Mouse (Mus musculus) kidney, embryonic 14.5 days (tissue): ENCODE data around the gene Krt10. TPM values are rescaled to one million over a fixed set of nuclear protein-coding genes. Genes with fewer than 3 reads are reported as not detected.

Experiments
- ATAC-seq: fragments of 200-750 bp; cut with Nextera tagmentation; 2 replicates; pipeline ENCODE4 v1.8.0; 2017; ENCODE audit warnings: moderate number of reproducible peaks, mild to moderate bottlenecking, moderate TSS enrichment, moderate library complexity; ENCODE audit not compliant: low FRiP score, low TSS enrichment
- H3K27ac ChIP-seq: fragments of 300-500 bp; sonication (generic); 2 replicates; pipeline ENCODE4 v1.5.1; 2014; ENCODE audit warnings: low read depth, mild to moderate bottlenecking, low read length, moderate library complexity, mixed read lengths
- H3K27me3 ChIP-seq: fragments of 300-500 bp; sonication (generic); 2 replicates; pipeline ENCODE4 v1.6.1; 2014; ENCODE audit warnings: mild to moderate bottlenecking, low read length; ENCODE audit not compliant: control insufficient read depth, insufficient read depth
- H3K36me3 ChIP-seq: fragments of 300-500 bp; sonication (generic); 2 replicates; pipeline ENCODE4 v1.6.1; 2014; ENCODE audit warnings: low read length, mixed read lengths; ENCODE audit not compliant: control insufficient read depth, insufficient read depth
- H3K4me1 ChIP-seq: fragments of 300-500 bp; sonication (generic); 2 replicates; pipeline ENCODE4 v1.6.1; 2014; ENCODE audit warnings: low read length, mixed read lengths; ENCODE audit not compliant: control insufficient read depth, insufficient read depth
- H3K4me2 ChIP-seq: fragments of 300-500 bp; sonication (generic); replicated peaks from 2 replicates; pipeline ENCODE4 v1.6.1; 2014; ENCODE audit warnings: low read depth, mild to moderate bottlenecking, low read length
- H3K4me3 ChIP-seq: fragments of 300-500 bp; sonication (generic); 2 replicates; pipeline ENCODE4 v1.5.1; 2014; ENCODE audit warnings: mild to moderate bottlenecking, low read length
- H3K9ac ChIP-seq: fragments of 300-500 bp; sonication (generic); 2 replicates; pipeline ENCODE4 v1.6.1; 2014; ENCODE audit warnings: low read depth, mild to moderate bottlenecking, low read length, moderate library complexity
- H3K9me3 ChIP-seq: fragments of 300-500 bp; sonication (generic); 2 replicates; pipeline ENCODE4 v1.6.1; 2016; ENCODE audit warnings: low read length; ENCODE audit not compliant: control insufficient read depth
- WGBS: fragments of 180-500 bp; shearing (Covaris S2); extraction: QIAGEN DNeasy Blood & Tissue Kit; methylation state at CpG from one replicate; pipeline ENCODE4 v1.1.7; 2014; 5-methylcytosine and 5-hydroxymethylcytosine counted together
- polyA plus RNA-seq: library from polyadenylated mRNA; unstranded; fragments of >200 nt; fragmentation: Nextera tagmentation; extraction: Ambion mirVana; gene quantifications from 2 replicates; pipeline ENCODE4 v1.2.1, GENCODE M21; 2014

Krt10 gene
- polyA plus RNA-seq, 1 experiment from 2014 or later, result 31.3 TPM

GRCm38 (mm10) chr11:99390866-99391265 is 1.7 kb upstream of the Krt10 start:
- WGBS, result 75% methylated on average over 7 of the region's 7 CpGs
- no peak overlapping the region for H3K4me2 ChIP-seq
- no peaks in the 10 kb centered on the region for H3K27me3 ChIP-seq
- no peak for ATAC-seq
- H3K9ac ChIP-seq, result no peak overlapping the region
- H3K4me3 ChIP-seq, result no peak overlapping the region
- no peaks in the 10 kb centered on the region for H3K36me3 ChIP-seq
- no peaks in the 10 kb centered on the region for H3K9me3 ChIP-seq
- no peaks in the 10 kb centered on the region; the same call in 1 of the 2 replicates for H3K4me1 ChIP-seq
- H3K27ac ChIP-seq, result no peak overlapping the region

- Histone ChIP-seq H3K9me3 (no peaks in the 10 kb centered on the region), H3K4me2 (no peak overlapping the region), H3K27ac (no peak overlapping the region), H3K4me3 (no peak overlapping the region), H3K36me3 (no peaks in the 10 kb centered on the region), H3K4me1 (no peaks in the 10 kb centered on the region; the same call in 1 of the 2 replicates), H3K9ac (no peak overlapping the region), H3K27me3 (no peaks in the 10 kb centered on the region)
- no peak for ATAC-seq
- WGBS, result 94% methylated on average over 18 of the region's 18 CpGs
Measured at GRCm38 (mm10) chr11:99388661-99389060, 503 bp downstream of the Krt10 start.

GRCm38 (mm10) chr11:99385813-99386721 is 3.1 kb downstream of the Krt10 start:
- Histone ChIP-seq H3K4me3 (peak overlapping the region; percentile 60), H3K27me3 (no peaks in the 10 kb centered on the region)

GRCm38 (mm10) chr11:99379568-99379967 is 9.6 kb downstream of the Krt10 start:
- Histone ChIP-seq H3K27me3 (no peaks in the 10 kb centered on the region), H3K4me2 (no peak overlapping the region), H3K4me1 (no peaks in the 10 kb centered on the region), H3K27ac (no peak overlapping the region), H3K9me3 (no peaks in the 10 kb centered on the region), H3K36me3 (no peaks in the 10 kb centered on the region), H3K9ac (no peak overlapping the region), H3K4me3 (no peak overlapping the region)
- WGBS, result 21% methylated on average over 5 of the region's 5 CpGs
- no peak for ATAC-seq

More at GRCm38 (mm10) chr11:99385813-99386721, 3.1 kb downstream of the Krt10 start:
- H3K27ac ChIP-seq, result peak overlapping the region; percentile 99
- no peaks in the 10 kb centered on the region for H3K9me3 ChIP-seq
- H3K4me1 ChIP-seq, result no peaks in the 10 kb centered on the region; the same call in 1 of the 2 replicates
- WGBS, result 1% methylated on average over 71 of the region's 71 CpGs
- peak; percentile 86 for ATAC-seq
- H3K36me3 ChIP-seq, result no peaks in the 10 kb centered on the region
- peak overlapping the region; percentile 55 for H3K4me2 ChIP-seq
- H3K9ac ChIP-seq, result peak overlapping the region; percentile 75

- no peak for ATAC-seq
- no peak within 1 kb of the TSS for H3K27ac ChIP-seq
- H3K4me2 ChIP-seq, result no peak within 1 kb of the TSS
- no peaks in the 10 kb centered on the region for H3K4me1 ChIP-seq
- H3K9me3 ChIP-seq, result no peaks in the 10 kb centered on the region
- no peaks in the 10 kb centered on the region for H3K36me3 ChIP-seq
- WGBS, result 87% methylated on average over 13 of the region's 13 CpGs
- H3K4me3 ChIP-seq, result no peak within 1 kb of the TSS
- no peaks in the 10 kb centered on the region for H3K27me3 ChIP-seq
- H3K9ac ChIP-seq, result no peak within 1 kb of the TSS
Measured at GRCm38 (mm10) chr11:99374803-99375202, 14.4 kb downstream of the Krt10 start, which contains the start of gene Krt28. Krt28 (minus strand) TSS chr11:99374903.

- ATAC-seq, result no peak
- H3K4me2 ChIP-seq, result no peak overlapping the region
- H3K4me3 ChIP-seq, result no peak overlapping the region
- H3K27ac ChIP-seq, result no peak overlapping the region
- WGBS, result 94% methylated on average over 8 of the region's 8 CpGs
- peaks cover 3% of the 10 kb centered on the region; the same call in 1 of the 2 replicates for H3K27me3 ChIP-seq
- no peaks in the 10 kb centered on the region for H3K4me1 ChIP-seq
- H3K9me3 ChIP-seq, result no peaks in the 10 kb centered on the region
- H3K9ac ChIP-seq, result no peak overlapping the region
- H3K36me3 ChIP-seq, result no peaks in the 10 kb centered on the region
Measured at GRCm38 (mm10) chr11:99369853-99370451, 19.2 kb downstream of the Krt10 start.

- Histone ChIP-seq H3K9me3 (no peaks in the 10 kb centered on the region), H3K27me3 (peaks cover 3% of the 10 kb centered on the region; the same call in 1 of the 2 replicates), H3K27ac (no peak overlapping the region), H3K9ac (no peak overlapping the region), H3K4me2 (no peak overlapping the region), H3K4me1 (no peaks in the 10 kb centered on the region), H3K36me3 (no peaks in the 10 kb centered on the region), H3K4me3 (no peak overlapping the region)
- no peak for ATAC-seq
- 12% methylated on average over 3 of the region's 3 CpGs for WGBS
Measured at GRCm38 (mm10) chr11:99369229-99369628, 19.9 kb downstream of the Krt10 start.

- H3K4me2 ChIP-seq, result no peak overlapping the region
- H3K36me3 ChIP-seq, result no peaks in the 10 kb centered on the region
- H3K27me3 ChIP-seq, result peaks cover 3% of the 10 kb centered on the region; the same call in 1 of the 2 replicates
- no peaks in the 10 kb centered on the region for H3K4me1 ChIP-seq
- no peak overlapping the region for H3K27ac ChIP-seq
- no peak for ATAC-seq
- H3K4me3 ChIP-seq, result no peak overlapping the region
- no peaks in the 10 kb centered on the region for H3K9me3 ChIP-seq
- H3K9ac ChIP-seq, result no peak overlapping the region
- 38% methylated on average over 10 of the region's 10 CpGs for WGBS
Measured at GRCm38 (mm10) chr11:99366791-99367190, 22.4 kb downstream of the Krt10 start.

- Histone ChIP-seq H3K9me3 (no peaks in the 10 kb centered on the region), H3K36me3 (no peaks in the 10 kb centered on the region), H3K27me3 (peaks cover 3% of the 10 kb centered on the region; the same call in 1 of the 2 replicates), H3K4me2 (no peak overlapping the region), H3K4me1 (no peaks in the 10 kb centered on the region), H3K4me3 (no peak overlapping the region), H3K27ac (no peak overlapping the region), H3K9ac (no peak overlapping the region)
- ATAC-seq, result no peak
- 26% methylated on average over 9 of the region's 9 CpGs for WGBS
Measured at GRCm38 (mm10) chr11:99364412-99364811, 24.8 kb downstream of the Krt10 start.
